Mouse (Mus musculus): ENCODE measurements around the gene Oxsm.

DNA sequence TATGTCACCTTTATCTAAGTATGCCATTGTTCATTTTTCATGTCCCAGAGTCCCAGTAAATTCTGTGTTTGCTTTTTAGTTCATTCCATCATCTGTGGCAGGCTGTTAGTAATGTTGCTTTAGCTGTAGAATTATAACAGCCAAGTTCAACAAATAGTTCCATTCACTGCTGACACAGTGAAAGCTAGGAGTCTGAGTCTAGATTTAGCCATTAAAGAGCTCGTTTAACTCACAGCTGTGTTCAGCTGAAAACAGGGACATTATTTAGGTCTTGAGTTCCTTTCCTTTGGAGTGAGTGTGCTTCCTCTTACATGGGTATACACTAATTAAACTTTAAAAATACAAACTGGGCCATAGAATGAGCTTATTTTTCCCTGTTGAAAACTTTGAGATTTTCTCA lies 42.8 kb upstream of the Oxsm start:
- no peak for TF ChIP-seq POLR2A (IDR thresholded peaks at IDR 0.05; ENCODE audit: extremely low read depth, insufficient read depth, low read length)
- TF ChIP-seq CTCF (IDR thresholded peaks at IDR 0.05; ENCODE audit: low read depth, low read length), result no peak

Measured in liver, adult 2 months (tissue).